Mouse (Mus musculus): Measurements from ENCODE around the gene Tjp1.

The Tjp1 gene

GRCm38 (mm10) chr7:65486259-65486681 is 41.3 kb downstream of the Tjp1 start:
- DNase-seq, result no peak

GRCm38 (mm10) chr7:65484170-65484778 is 43.3 kb downstream of the Tjp1 start:
- DNase-seq, result no peak

- no peak for DNase-seq
Observed at GRCm38 (mm10) chr7:65482216-65482615, 45.4 kb downstream of the Tjp1 start.

GRCm38 (mm10) chr7:65472048-65472447 is 55.5 kb downstream of the Tjp1 start:
- DNase-seq, result no peak

GRCm38 (mm10) chr7:65471406-65471805 is 56.2 kb downstream of the Tjp1 start:
- no peak for DNase-seq

GRCm38 (mm10) chr7:65470214-65470613 is 57.4 kb downstream of the Tjp1 start:
- no peak for DNase-seq

- no peak for DNase-seq
Observed at GRCm38 (mm10) chr7:65469666-65470065, 57.9 kb downstream of the Tjp1 start.

- no peak for DNase-seq
Observed at GRCm38 (mm10) chr7:65468191-65468590, 59.4 kb downstream of the Tjp1 start.

GRCm38 (mm10) chr7:65467306-65468021 is 60.1 kb downstream of the Tjp1 start:
- DNase-seq, result no peak

GRCm38 (mm10) chr7:65466137-65466536 is 61.4 kb downstream of the Tjp1 start:
- no peak for DNase-seq

GRCm38 (mm10) chr7:65464518-65465037 is 63.0 kb downstream of the Tjp1 start:
- no peak for DNase-seq

- no peak for DNase-seq
Observed at GRCm38 (mm10) chr7:65463438-65463837, 64.1 kb downstream of the Tjp1 start.

GRCm38 (mm10) chr7:65461412-65461811 is 66.2 kb downstream of the Tjp1 start:
- DNase-seq, result no peak

GRCm38 (mm10) chr7:65460196-65460595 is 67.4 kb downstream of the Tjp1 start:
- no peak for DNase-seq

GRCm38 (mm10) chr7:65456031-65456430 is 71.5 kb downstream of the Tjp1 start:
- no peak for DNase-seq

- no peak for DNase-seq
Observed at GRCm38 (mm10) chr7:65455208-65455607, 72.4 kb downstream of the Tjp1 start.

GRCm38 (mm10) chr7:65454269-65454668 is 73.3 kb downstream of the Tjp1 start:
- no peak for DNase-seq

- DNase-seq, result no peak
Observed at GRCm38 (mm10) chr7:65452246-65452645, 75.3 kb downstream of the Tjp1 start.

GRCm38 (mm10) chr7:65450158-65450557 is 77.4 kb downstream of the Tjp1 start:
- no peak for DNase-seq

GRCm38 (mm10) chr7:65441505-65441904 is 86.1 kb downstream of the Tjp1 start:
- no peak for DNase-seq

- no peak for DNase-seq
Observed at GRCm38 (mm10) chr7:65439518-65439917, 88.1 kb downstream of the Tjp1 start.

- DNase-seq, result no peak
Observed at GRCm38 (mm10) chr7:65438146-65438545, 89.4 kb downstream of the Tjp1 start.

GRCm38 (mm10) chr7:65436921-65437320 is 90.7 kb downstream of the Tjp1 start:
- DNase-seq, result no peak

- no peak for DNase-seq
Observed at GRCm38 (mm10) chr7:65431018-65431695, 96.4 kb downstream of the Tjp1 start.
